Mouse (Mus musculus): Measurements from ENCODE around the gene Pirt. TPM values are rescaled to one million over a fixed set of nuclear protein-coding genes. Genes with fewer than 3 reads are reported as not detected.

Gene Pirt
- polyA plus RNA-seq, 1 experiment: not detected

DNA sequence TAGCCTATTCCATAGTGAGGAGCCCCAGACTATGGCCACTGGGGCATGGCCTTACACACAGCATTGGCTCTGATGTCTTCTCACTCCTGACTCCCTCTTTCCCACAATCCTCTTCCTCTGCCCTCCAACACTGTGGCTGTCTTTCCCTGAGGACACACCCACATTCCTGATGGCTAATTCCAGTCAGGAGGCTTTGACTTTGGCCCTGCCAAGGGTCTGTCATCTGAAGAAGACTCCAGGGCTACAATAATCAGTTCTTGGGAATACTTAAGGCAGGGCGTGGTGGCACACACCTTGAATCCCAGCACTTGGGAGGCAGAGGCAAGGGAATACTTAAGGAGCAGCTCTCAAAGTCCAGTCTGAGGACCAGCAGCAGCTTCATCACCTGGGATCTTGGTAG is 56.8 kb downstream of the Pirt start:
- no peaks in the 10 kb centered on the region for H3K4me1 ChIP-seq (ENCODE audit: control insufficient read depth, insufficient read depth, low read length)
- TF ChIP-seq CTCF (IDR thresholded peaks at IDR 0.05; ENCODE audit: control insufficient read depth, insufficient read depth, insufficient replicate concordance, low read depth, low read length) (no peak), POLR2A (IDR thresholded peaks at IDR 0.05; ENCODE audit: control insufficient read depth, low read depth, low read length) (no peak)
- no peaks in the 10 kb centered on the region for H3K36me3 ChIP-seq (ENCODE audit: control insufficient read depth, insufficient read depth, low read length)
- no peak overlapping the region for H3K27ac ChIP-seq (ENCODE audit: control insufficient read depth, insufficient read depth, low read depth, low read length)
- no peaks in the 10 kb centered on the region for H3K27me3 ChIP-seq (ENCODE audit: control insufficient read depth, insufficient read depth, low read length)
- H3K4me3 ChIP-seq (ENCODE audit: control insufficient read depth, low read depth, low read length): no peak overlapping the region

DNA sequence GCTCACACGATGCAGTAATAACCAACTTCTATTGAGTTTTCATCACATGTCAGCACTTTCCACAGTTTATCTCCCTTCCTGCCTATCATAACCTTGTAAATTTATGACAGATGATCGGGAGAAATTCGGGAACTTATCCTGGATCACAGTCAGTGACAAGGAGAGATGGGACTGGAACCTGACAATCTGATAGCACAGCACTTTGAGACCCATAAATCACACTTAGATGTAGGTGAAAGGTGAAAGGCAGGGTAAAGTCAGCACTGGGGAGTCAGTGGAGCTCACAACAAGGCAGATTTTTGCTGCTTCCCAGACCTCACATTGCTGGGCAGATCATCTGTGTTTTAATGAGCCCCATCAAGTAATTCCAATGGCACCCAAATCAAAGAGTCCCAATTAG is 61.7 kb downstream of the Pirt start:
- Histone ChIP-seq H3K36me3 (ENCODE audit: control insufficient read depth, insufficient read depth, low read length) (no peaks in the 10 kb centered on the region), H3K4me1 (ENCODE audit: control insufficient read depth, insufficient read depth, low read length) (no peaks in the 10 kb centered on the region), H3K27me3 (ENCODE audit: control insufficient read depth, insufficient read depth, low read length) (no peaks in the 10 kb centered on the region), H3K4me3 (ENCODE audit: control insufficient read depth, low read depth, low read length) (no peak overlapping the region), H3K27ac (ENCODE audit: control insufficient read depth, insufficient read depth, low read depth, low read length) (no peak overlapping the region)
- TF ChIP-seq POLR2A (IDR thresholded peaks at IDR 0.05; ENCODE audit: control insufficient read depth, low read depth, low read length): no peak
- TF ChIP-seq CTCF (IDR thresholded peaks at IDR 0.05; ENCODE audit: control insufficient read depth, insufficient read depth, insufficient replicate concordance, low read depth, low read length): no peak

- no peak overlapping the region for H3K27ac ChIP-seq (ENCODE audit: control insufficient read depth, insufficient read depth, low read depth, low read length)
- TF ChIP-seq POLR2A (IDR thresholded peaks at IDR 0.05; ENCODE audit: control insufficient read depth, low read depth, low read length) (no peak), CTCF (IDR thresholded peaks at IDR 0.05; ENCODE audit: control insufficient read depth, insufficient read depth, insufficient replicate concordance, low read depth, low read length) (no peak)
- H3K4me3 ChIP-seq (ENCODE audit: control insufficient read depth, low read depth, low read length): no peak overlapping the region
- H3K4me1 ChIP-seq (ENCODE audit: control insufficient read depth, insufficient read depth, low read length): no peaks in the 10 kb centered on the region
- no peaks in the 10 kb centered on the region for H3K36me3 ChIP-seq (ENCODE audit: control insufficient read depth, insufficient read depth, low read length)
- H3K27me3 ChIP-seq (ENCODE audit: control insufficient read depth, insufficient read depth, low read length): no peaks in the 10 kb centered on the region
Measured at GRCm38 (mm10) chr11:66975606-66976330, 64.0 kb downstream of the Pirt start.

Other genes with a start within 250 kb of the Pirt start
- 3.0 TPM in 1 of 2 replicates, not detected in the other for gene Tmem238l, start 44.7 kb downstream of the Pirt start, polyA plus RNA-seq (2012; rRNA removed)
- 0.19 and 0.22 TPM in 2 replicates for gene Tmem220, start 113.2 kb downstream of the Pirt start, polyA plus RNA-seq (2012; rRNA removed)
- 5.5 and 7.6 TPM in 2 replicates for gene Adprm, start 140.6 kb downstream of the Pirt start, polyA plus RNA-seq (2012; rRNA removed)
- gene Sco1, start 140.7 kb downstream of the Pirt start, polyA plus RNA-seq (2012; rRNA removed): 1.1 and 1.8 TPM in 2 replicates
- gene Myh3, start 166.3 kb downstream of the Pirt start, polyA plus RNA-seq (2012; rRNA removed): 0.09 and 0.12 TPM in 2 replicates